In the genomic region with DNA sequence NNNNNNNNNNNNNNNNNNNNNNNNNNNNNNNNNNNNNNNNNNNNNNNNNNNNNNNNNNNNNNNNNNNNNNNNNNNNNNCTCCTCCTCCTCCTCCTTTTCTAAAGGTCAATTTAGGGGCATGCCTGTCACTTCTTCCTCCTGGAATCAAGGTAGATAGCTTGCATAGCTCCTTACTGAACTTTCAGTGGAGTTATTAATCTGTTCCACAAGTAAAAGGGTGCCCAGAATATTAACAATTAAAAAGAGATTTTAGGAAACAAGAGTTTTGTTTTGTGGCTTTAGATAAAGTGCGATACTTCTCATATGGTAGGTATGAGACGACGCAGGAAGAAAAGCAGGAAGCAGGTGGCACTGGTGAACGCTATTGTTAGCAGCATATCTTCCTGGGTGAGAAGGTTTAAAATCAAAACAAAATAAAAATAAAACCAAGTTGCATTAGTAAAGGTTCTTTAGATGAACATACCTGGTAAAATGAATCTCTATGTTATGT, we compare ENCODE assay signal across 19 mouse cellular contexts. TPM values are rescaled to one million over a fixed set of nuclear protein-coding genes. Genes with fewer than 3 reads are reported as not detected.
DNase-seq lines count a peak whose midpoint lies in the region; ATAC-seq and TF ChIP-seq lines count a peak whose summit lies in the region.
"Had no signal": no experiment of that assay in that cellular context is flagged by ENCODE, and none has a peak within 500 bp of the region (broad histone marks: within the 10 kb centered on the region; RNA-seq: fewer than 3 reads in every experiment).

No protein-coding gene starts in this region.

- H3K9ac ChIP-seq in intestine, embryonic 15.5 days, result no peak overlapping the region
- H3K9ac ChIP-seq: forebrain, embryonic 13.5 days; heart, embryonic 15.5 days; limb, embryonic 15.5 days; midbrain, embryonic 12.5 days; stomach, embryonic 15.5 days had no signal

- H3K4me3 ChIP-seq in layer of hippocampus, adult 2 months, result peak overlapping the region; percentile 26; the same call in 1 of the 2 replicates
- H3K4me3 ChIP-seq in intestine, embryonic 15.5 days (replicated peaks), result no peak overlapping the region
- no peak overlapping the region for H3K4me3 ChIP-seq in limb, embryonic 10.5 days
- H3K4me3 ChIP-seq: forebrain, embryonic 13.5 days; heart, embryonic 15.5 days; hindbrain, embryonic 10.5 days; limb, embryonic 15.5 days; midbrain, embryonic 12.5 days; stomach, embryonic 15.5 days had no signal

- no peaks in the 10 kb centered on the region for H3K36me3 ChIP-seq in intestine, embryonic 15.5 days
- no peaks in the 10 kb centered on the region for H3K36me3 ChIP-seq in limb, embryonic 10.5 days
- H3K36me3 ChIP-seq: heart, embryonic 15.5 days; hindbrain, embryonic 10.5 days; limb, embryonic 15.5 days; midbrain, embryonic 12.5 days; stomach, embryonic 15.5 days had no signal

- WGBS in intestine, embryonic 15.5 days, result 46% methylated on average over 4 of the region's 4 CpGs
- 80% methylated on average over 4 of the region's 4 CpGs for WGBS in limb, embryonic 10.5 days

- peak; percentile 47 for ATAC-seq in CD4-positive, CD25-positive, alpha-beta regulatory T cell, adult 4 months
- ATAC-seq in intestine, embryonic 15.5 days, result peak; percentile 51; the same call in 1 of the 2 replicates

- no peaks in the 10 kb centered on the region for H3K27me3 ChIP-seq in intestine, embryonic 15.5 days (replicated peaks)
- H3K27me3 ChIP-seq in limb, embryonic 10.5 days (ENCODE audit: low read depth, poor library complexity, severe bottlenecking), result no peaks in the 10 kb centered on the region
- H3K27me3 ChIP-seq: forebrain, embryonic 13.5 days; heart, embryonic 15.5 days; limb, embryonic 15.5 days; midbrain, embryonic 12.5 days; stomach, embryonic 15.5 days had no signal

- no peak for DNase-seq in layer of hippocampus, adult 2 months (ENCODE audit: low spot score in 2 of 2)
- DNase-seq in layer of hippocampus, postnatal 25 days (ENCODE audit: extremely low spot score in 1 of 2, low spot score in 1 of 2), result no peak
- peak; percentile 45 for DNase-seq in 416B (ENCODE audit: low read depth)
- no peak for DNase-seq in lung, postnatal 36 days
- no peak for DNase-seq in limb, embryonic 10.5 days (ENCODE audit: low spot score)
- DNase-seq in urinary bladder, postnatal 10 days (ENCODE audit: low spot score), result no peak
- DNase-seq: cerebellum, adult 2 months; heart, adult 18-20 months; layer of hippocampus, postnatal 36 days; lung, adult 2 months; right cerebral cortex, postnatal 25 days had no signal

- no peaks in the 10 kb centered on the region for H3K4me1 ChIP-seq in intestine, embryonic 15.5 days (replicated peaks)
- H3K4me1 ChIP-seq in limb, embryonic 10.5 days, result no peaks in the 10 kb centered on the region
- H3K4me1 ChIP-seq: forebrain, embryonic 13.5 days; heart, embryonic 15.5 days; hindbrain, embryonic 10.5 days; limb, embryonic 15.5 days; midbrain, embryonic 12.5 days; stomach, embryonic 15.5 days had no signal

- peak overlapping the region; percentile 61; the same call in 1 of the 2 replicates for H3K27ac ChIP-seq in layer of hippocampus, adult 2 months
- H3K27ac ChIP-seq in intestine, embryonic 15.5 days, result no peak overlapping the region
- H3K27ac ChIP-seq in limb, embryonic 10.5 days, result no peak overlapping the region
- H3K27ac ChIP-seq: forebrain, embryonic 13.5 days; heart, embryonic 15.5 days; hindbrain, embryonic 10.5 days; limb, embryonic 15.5 days; midbrain, embryonic 12.5 days; stomach, embryonic 15.5 days had no signal

- H3K4me2 ChIP-seq in intestine, embryonic 15.5 days (replicated peaks), result no peak overlapping the region
- H3K4me2 ChIP-seq: forebrain, embryonic 13.5 days; heart, embryonic 15.5 days; limb, embryonic 15.5 days; midbrain, embryonic 12.5 days; stomach, embryonic 15.5 days had no signal

- peaks cover 11% of the 10 kb centered on the region for H3K9me3 ChIP-seq in intestine, embryonic 15.5 days
- H3K9me3 ChIP-seq in limb, embryonic 10.5 days (replicated peaks), result peaks cover 9% of the 10 kb centered on the region

- TF ChIP-seq CTCF in layer of hippocampus, adult 2 months (conservative IDR thresholded peaks at IDR 0.05), result no peak

RNA-seq across cellular contexts. Expression of a gene that starts 54.4 kb away (rescaled TPM):
- 10 to 100 TPM; 18.3 to 19.5 TPM for total RNA-seq in layer of hippocampus, adult 2 months (2021)
- total RNA-seq in layer of hippocampus, postnatal 25 days (2021), result 10 to 100 TPM; 16.6 to 18.7 TPM
- 10 to 100 TPM; 25.1 to 28.0 TPM for polyA plus RNA-seq in CD4-positive, CD25-positive, alpha-beta regulatory T cell, adult 4 months (2017; shearing (Covaris generic))
- polyA plus RNA-seq in intestine, embryonic 15.5 days (2015; fragmentation: Nextera tagmentation; extraction: Ambion mirVana), result 14.5 and 15.3 TPM in 2 replicates
- polyA plus RNA-seq in limb, embryonic 10.5 days (2016; fragmentation: Nextera tagmentation; extraction: Ambion mirVana), result 5.0 and 6.2 TPM in 2 replicates
